Mouse (Mus musculus): ENCODE results near the gene Slc27a1. TPM values are rescaled to one million over a fixed set of nuclear protein-coding genes. Genes with fewer than 3 reads are reported as not detected.
"Not testable (repeated sequence)": the region's sequence is repeated elsewhere in the genome, so short reads cannot be mapped to it uniquely, and the experiment has no call there.

Gene Slc27a1
- 100 to 1,000 TPM; 118 to 120 TPM for total RNA-seq (2021)

DNA sequence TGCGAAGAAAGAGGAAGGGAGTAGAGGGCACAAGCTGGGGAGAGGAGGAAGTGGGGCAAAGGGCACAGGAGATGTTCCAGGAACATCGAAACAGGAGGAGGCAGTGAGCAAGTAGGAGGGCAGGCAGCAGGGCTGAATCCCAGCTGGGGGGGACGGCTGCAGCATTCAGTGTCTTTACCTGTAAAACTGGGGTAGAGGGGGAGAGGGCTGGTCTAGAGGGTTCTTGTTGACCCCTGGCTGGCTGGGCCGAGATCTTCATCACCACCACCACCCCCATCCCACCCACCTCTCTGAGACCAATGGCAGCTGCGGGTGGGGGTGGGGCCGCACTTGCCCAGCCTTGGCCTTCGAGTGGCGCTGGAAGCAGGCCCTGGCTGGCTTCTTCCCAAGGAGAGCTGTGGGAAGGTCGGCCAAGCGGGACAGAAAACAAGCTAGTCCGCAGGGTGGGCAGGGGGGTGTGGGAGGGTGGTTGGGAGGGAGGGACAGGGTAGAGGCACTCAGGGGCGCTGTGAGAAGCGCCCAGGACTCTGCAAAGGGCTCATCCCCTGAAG is at the start of gene Slc27a1:
TSS of gene Slc27a1 (plus strand) at position 496 of the 551 bp plus-strand sequence.
- peak; percentile 93 for DNase-seq
- intact Hi-C loops (cut with DNase I) = no loop called here

- intact Hi-C loops (cut with DNase I) = not testable (repeated sequence)
- peak; percentile 79 to 82 for DNase-seq
These were observed 49.5 kb upstream of the Slc27a1 start for GRCm38 (mm10) chr8:71519037-71519825.

- peak; percentile 98 to 99 for DNase-seq
- intact Hi-C loops (cut with DNase I) = loop anchor here (1.0 to 5.0 kb wide), 2 partner anchors 34 to 80 kb away; partner anchors contain the start of genes Ano8 and Gtpbp3
These were observed 47.0 kb upstream of the Slc27a1 start for GRCm38 (mm10) chr8:71521634-71522033.

DNA sequence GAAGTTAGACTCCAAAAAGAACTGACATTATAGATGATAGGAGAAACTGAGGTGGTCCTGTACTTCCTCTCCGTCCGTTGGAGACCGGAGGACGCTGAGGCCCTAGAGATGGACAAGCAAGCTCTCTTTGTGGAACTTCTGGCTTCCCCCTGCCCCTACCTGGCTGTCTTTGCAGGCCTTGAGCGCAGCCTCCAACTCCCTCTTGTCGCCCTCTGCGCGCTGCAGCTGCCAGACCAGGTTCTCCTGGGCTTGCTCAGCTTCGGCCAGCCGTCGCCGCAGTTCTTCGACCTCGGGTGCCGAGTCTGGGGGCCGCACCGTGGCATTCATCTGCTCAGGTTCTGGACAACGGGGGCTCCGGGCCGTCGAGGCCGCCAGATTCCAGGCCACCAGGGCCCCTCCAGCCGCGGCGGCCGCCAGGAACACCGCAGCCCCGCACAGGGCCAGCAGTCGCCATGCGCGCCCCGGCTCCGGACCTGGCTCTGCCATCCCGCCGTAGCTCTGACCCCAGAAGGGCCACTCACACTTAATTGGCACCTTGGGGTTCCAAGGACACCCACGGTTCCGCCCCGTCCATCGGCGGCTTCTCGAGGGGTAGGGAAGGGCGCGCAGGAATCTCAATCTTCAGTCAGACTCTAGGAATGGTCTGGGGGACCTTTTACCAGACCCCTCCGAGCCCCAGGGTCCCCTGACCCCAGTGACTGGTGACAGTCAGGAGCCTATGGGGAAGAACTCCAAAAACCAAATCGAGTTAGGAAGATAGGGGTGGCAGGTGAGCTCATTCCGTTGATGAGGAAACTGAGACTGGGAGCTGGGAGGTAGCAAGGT is 43.2 kb upstream of the Slc27a1 start, which contains the start of gene Ccdc194:
TSS of gene Ccdc194 (minus strand) at position 486 of the 825 bp plus-strand sequence.
- intact Hi-C loops (cut with DNase I) = no loop called here

DNA sequence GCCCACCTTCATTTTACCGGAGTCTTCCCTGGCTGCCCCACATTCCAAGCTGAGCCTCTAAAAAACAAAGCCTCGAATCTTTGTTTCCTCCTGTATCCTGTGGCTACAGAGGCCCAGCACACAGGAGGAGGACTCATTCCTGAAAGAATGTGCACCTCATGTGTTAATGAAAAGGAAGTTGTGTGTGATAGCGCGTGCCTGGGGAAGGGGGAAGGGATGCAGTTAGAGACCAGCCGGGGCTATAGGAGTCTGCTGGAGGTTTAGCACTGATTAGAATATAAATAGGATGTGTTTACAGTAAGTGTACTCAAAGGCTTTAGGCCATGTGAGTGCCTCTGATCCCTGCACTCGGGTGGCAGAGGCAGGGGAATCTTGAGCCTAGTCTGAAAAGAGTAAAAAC is 42.4 kb upstream of the Slc27a1 start:
- DNase-seq = peak in 1 of 2 experiments; percentile 32

More for the DNA sequence above, 43.2 kb upstream of the Slc27a1 start, which contains the start of gene Ccdc194:
- DNase-seq = no peak

GRCm38 (mm10) chr8:71527162-71527870 is 41.4 kb upstream of the Slc27a1 start:
- peak; percentile 52 to 54 for DNase-seq
- intact Hi-C loops (cut with DNase I) = no loop called here

More for the DNA sequence above, 42.4 kb upstream of the Slc27a1 start:
- intact Hi-C loops (cut with DNase I) = no loop called here

DNA sequence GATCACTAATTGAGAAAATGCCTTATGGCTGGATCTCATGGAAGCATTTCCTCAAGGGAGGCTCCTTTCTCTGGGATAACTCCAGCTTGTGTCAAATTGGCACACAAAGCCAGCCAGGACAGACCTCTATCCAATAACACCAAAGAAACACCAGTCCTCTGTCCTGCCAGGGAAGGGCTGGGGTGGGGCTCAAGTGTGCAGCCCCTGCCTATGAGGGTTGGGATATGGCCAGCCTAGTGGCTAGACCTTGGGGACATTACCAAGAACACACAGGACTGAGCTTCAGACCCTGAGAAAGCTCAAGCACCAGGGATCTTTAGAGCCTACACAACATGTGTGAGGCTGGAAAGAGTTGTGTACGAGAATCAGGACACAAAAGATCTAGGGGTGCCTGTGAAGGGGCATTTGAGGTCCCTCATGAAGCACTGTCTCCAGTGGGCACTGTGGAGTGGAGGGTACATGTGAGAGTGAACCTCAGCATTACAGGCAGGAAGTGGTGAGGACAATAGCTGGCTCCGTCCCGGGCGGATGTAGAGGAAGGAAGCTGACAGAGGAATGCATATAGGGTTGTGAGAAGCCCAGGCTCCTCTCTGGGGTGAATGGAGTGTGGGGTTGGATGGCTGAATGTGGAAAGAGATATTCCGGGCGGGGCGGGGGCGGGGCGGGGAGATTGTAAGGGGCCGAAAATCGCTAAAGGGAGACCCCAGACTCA is 40.2 kb upstream of the Slc27a1 start:
- peak; percentile 56 to 66 for DNase-seq
- intact Hi-C loops (cut with DNase I) = no loop called here

- intact Hi-C loops (cut with DNase I) = not testable (repeated sequence)
These were observed 37.8 kb upstream of the Slc27a1 start for GRCm38 (mm10) chr8:71530735-71531467.

DNA sequence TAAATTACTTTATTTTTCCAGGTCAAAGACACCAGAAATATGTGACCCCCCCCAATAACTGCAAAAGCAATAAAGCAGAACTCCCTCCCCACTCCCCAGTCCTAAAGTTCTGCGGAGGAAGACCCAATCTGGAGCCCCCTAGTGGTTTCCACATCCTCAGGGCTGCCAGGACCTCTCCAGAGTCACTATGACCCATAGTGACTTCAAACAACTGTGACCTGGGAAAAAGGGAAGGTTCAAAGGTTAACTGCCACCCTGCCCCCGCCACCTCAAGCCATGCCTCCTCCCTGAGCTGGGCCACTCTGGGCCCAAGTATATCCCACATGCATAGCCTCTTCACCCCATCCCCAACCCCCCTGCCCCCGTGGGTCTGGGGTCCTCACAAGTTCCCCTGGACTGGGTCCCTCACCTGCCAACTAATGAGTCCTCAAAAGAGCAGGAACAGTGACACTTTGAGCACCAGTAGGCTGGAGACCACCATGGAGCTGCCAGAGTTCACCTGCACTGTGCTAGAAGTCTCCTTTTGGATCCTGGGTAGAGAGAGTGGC is 34.3 kb upstream of the Slc27a1 start:
- DNase-seq = no peak
- intact Hi-C loops (cut with DNase I) = no loop called here

More at GRCm38 (mm10) chr8:71530735-71531467, 37.8 kb upstream of the Slc27a1 start:
- not testable (repeated sequence) for DNase-seq

- intact Hi-C loops (cut with DNase I) = no loop called here
- no peak for DNase-seq
These were observed 33.0 kb upstream of the Slc27a1 start for GRCm38 (mm10) chr8:71535663-71536062.

DNA sequence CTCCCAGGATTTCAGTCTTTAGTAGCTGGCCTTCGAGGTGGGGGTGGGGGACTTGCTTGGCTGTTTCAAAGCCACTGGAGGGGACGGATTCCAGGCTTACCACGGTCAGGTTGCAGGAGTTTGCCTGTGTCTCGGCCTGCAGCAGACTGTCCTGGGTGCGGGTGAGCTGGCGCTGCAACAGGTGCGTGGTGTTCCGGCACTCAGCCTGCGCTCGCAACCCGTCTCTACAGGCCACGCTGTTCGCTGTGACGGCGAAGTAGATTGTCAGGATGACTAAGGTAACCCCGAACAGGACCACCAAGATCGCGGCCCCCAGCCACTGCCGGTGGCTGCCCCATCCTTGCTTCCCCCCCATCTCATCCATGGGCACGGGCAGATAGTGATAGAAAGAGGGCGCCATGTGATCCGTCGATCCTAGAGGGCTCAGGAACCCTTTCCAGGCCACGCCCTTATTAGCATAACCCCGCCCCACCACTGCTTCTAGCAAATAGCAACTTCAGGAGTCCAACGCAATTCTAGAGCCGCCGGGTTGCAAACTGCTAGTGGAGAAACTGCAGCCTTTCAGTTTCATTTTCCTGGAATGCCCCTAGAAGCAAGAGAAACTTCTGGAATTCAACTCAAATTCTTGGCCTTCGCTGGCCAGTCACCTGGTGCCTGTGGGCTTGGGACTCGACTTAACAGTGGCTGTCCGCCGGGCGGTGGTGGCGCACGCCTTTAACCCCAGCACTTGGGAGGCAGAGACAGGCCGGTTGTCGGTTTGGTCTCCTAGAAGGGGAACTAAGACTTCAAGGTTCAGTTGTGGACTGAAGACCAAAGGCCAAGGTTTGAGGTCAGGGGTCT is 31.4 kb upstream of the Slc27a1 start, which contains the start of gene Bst2:
TSS of gene Bst2 (minus strand) at position 429 of the 840 bp plus-strand sequence.
- peak; percentile 90 for DNase-seq
- intact Hi-C loops (cut with DNase I) = no loop called here

DNA sequence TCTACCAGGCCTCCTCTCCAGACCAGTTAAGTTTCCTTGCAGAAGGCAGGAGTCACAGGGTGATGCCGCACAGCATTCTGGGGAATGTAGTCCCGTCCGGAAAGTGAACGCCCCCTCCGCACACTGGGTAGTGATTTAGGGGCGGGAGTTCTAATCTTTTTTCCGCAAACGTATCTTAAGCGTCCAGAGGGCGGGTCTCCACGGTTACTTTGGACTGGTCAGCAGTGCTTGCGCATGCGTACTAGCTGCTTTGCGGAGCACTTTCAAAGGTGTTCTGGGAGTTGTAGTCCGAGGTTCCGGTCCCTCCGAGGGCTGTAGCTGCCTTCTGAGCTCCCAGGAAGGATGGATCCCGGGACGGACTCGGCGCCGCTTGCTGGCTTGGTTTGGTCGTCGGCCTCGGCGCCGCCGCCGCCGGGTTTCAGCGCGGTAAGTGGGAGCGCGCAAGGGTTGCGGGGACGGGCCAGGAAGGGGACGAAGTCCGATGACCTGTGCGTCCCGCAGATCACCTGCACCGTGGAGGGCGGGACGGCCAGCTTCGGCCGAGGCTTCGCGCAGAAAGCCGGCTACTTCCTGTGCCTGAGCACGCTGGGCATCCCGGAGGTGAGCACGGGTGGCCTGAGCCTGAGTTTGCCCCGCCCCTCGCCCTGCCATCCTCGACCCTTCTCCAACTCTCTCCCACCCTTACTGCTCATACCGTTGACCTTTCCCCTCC is 25.9 kb upstream of the Slc27a1 start, which contains the start of gene Mvb12a:
TSS of gene Mvb12a (plus strand) at position 291 of the 712 bp plus-strand sequence.
- intact Hi-C loops (cut with DNase I) = no loop called here
- peak; percentile 97 to 98 for DNase-seq

GRCm38 (mm10) chr8:71543755-71544154 is 24.9 kb upstream of the Slc27a1 start:
- intact Hi-C loops (cut with DNase I) = no loop called here
- no peak for DNase-seq

DNA sequence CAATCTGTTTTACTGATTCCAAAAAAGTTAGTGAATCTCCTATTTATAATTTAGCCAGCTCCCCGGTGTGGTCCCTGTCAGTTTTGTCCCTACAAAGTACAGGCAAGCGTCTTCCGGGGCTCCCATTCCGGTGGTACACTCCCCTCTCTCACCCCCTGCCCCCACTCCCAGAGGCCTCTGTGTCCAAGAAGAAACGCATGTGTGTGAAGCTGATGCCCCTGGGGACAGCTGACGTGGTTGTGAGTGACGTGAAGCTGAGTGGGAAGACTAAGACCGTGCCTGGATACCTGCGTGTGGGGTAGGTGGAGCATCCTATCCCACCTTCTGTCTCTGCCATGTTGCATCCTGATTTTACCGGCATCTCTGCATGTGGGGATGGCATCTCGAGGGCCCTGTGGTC is 23.6 kb upstream of the Slc27a1 start:
- intact Hi-C loops (cut with DNase I) = no loop called here

DNA sequence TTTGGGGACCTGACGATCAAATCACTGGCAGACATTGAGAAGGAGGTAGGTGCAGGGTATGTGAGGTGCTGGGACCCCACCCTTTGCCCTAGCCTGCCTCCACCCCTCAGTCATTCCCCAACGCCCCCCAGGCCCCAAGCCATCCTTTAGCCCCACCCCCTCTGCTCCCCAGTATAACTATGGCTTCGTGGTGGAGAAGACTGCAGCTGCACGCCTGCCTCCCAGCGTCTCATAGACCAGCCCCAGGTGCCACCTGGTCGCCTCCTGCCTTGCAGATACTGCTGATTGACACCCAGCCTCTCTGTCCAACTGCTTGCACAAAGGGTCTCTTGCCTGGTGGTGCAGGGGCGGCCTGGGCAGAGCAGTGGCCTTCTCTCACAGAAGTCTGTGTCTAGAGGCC is 21.1 kb upstream of the Slc27a1 start:
- no peak for DNase-seq
- intact Hi-C loops (cut with DNase I) = no loop called here

More for the DNA sequence above, 23.6 kb upstream of the Slc27a1 start:
- no peak for DNase-seq

DNA sequence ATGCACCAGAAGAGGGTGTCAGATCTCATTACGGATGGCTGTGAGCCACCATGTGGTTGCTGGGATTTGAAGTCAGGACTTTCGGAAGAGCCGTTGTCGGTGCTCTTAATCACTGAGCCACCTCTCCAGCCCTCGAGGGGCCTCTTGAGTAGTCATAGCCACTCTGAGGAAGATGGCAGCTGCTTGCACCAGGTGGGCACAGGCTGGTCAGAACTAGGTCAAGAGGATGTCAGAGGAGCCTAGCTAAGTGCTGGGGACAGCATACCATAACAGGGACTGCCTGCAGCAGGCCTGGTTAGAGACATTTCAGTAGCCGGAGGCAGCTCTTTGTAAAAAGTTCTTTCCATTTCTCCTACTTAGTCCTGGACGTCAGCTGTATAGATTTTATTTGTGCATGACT is 17.9 kb upstream of the Slc27a1 start:
- DNase-seq = no peak
- intact Hi-C loops (cut with DNase I) = no loop called here

- DNase-seq = no peak
- intact Hi-C loops (cut with DNase I) = no loop called here
These were observed 15.9 kb upstream of the Slc27a1 start for GRCm38 (mm10) chr8:71552770-71553169.
